Mouse (Mus musculus) ES-E14 (cell line): ENCODE results near the gene Rusc1.

ENCODE experiments used
- CHD2 ChIP-seq: IDR thresholded peaks from 2 replicates; pipeline ENCODE4 v1.6.1; 2014; ENCODE audit warnings: mild to moderate bottlenecking, low read depth, low read length, inconsistent platforms
- HCFC1 ChIP-seq: IDR thresholded peaks from 2 replicates; pipeline ENCODE4 v1.6.1; 2012; ENCODE audit warnings: low read length, inconsistent platforms, borderline replicate concordance; ENCODE audit not compliant: insufficient read depth
- MAFK ChIP-seq: IDR thresholded peaks from 2 replicates; pipeline ENCODE4 v1.6.1; 2014; ENCODE audit warnings: mild to moderate bottlenecking, low read depth, low read length, inconsistent platforms; ENCODE audit not compliant: insufficient read depth

DNA sequence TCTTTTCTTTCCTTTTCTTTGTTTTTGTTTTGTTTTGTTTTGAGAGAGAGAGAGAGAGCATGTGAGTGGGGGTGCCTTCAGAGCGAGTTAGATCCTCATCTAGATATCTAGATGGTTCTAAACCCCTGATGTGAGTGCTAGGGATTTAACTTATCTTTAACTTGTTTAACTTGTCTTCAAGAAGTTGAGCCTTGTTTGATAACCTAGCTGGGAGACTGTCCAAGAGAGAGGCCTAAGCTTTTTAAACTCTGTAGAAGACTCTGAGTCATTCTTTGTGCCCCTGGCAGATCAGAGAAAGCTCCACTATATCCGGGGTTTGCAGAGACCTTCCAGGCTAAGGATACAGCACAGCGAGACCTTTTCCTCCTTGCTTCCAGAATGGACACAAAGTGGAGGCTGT is 14.4 kb upstream of the Rusc1 start:
- no peak for TF ChIP-seq HCFC1
- no peak for TF ChIP-seq CHD2
- no peak for TF ChIP-seq MAFK
